In the genomic region with DNA sequence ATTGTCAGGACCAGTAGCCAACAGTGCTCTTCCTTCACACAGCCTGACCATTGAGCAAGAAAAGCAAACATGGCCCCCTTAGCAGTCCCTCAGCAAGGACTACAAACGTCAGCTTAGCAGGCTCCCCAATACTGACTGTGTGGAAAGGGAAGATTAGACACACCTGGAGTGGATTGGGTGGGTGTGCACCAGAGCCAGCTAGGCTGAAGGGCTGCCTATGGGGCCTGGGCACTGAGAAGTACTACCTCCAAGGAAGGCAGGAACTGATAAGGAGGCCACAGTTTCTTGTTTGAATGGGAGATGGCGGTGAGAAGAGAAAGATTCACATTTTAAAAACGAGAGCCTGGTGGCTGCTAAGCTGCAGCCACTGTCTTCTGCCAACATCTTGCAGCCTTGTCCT, we compare ENCODE assay signal across 15 mouse cellular contexts. TPM values are rescaled to one million over a fixed set of nuclear protein-coding genes. Genes with fewer than 3 reads are reported as not detected.
DNase-seq lines count a peak whose midpoint lies in the region; ATAC-seq and TF ChIP-seq lines count a peak whose summit lies in the region.
"Had no signal": no experiment of that assay in that cellular context is flagged by ENCODE, and none has a peak within 500 bp of the region (broad histone marks: within the 10 kb centered on the region; RNA-seq: fewer than 3 reads in every experiment).

No protein-coding gene starts in this region.

- H3K9me3 ChIP-seq in heart, embryonic 14.5 days (ENCODE audit: control insufficient read depth, low read length), result no peaks in the 10 kb centered on the region
- no peaks in the 10 kb centered on the region for H3K9me3 ChIP-seq in midbrain, embryonic 15.5 days
- H3K9me3 ChIP-seq in midbrain, embryonic 11.5 days (ENCODE audit: control insufficient read depth, low read length), result no peaks in the 10 kb centered on the region
- H3K9me3 ChIP-seq in liver, embryonic 12.5 days (replicated peaks), result no peaks in the 10 kb centered on the region
- no peaks in the 10 kb centered on the region for H3K9me3 ChIP-seq in embryonic facial prominence, embryonic 10.5 days

- ATAC-seq in heart, embryonic 14.5 days (ENCODE audit: insufficient number of reproducible peaks, insufficient read depth, low FRiP score, low read depth), result no peak
- ATAC-seq in midbrain, embryonic 15.5 days (replicated peaks), result no peak
- ATAC-seq in midbrain, embryonic 11.5 days (ENCODE audit: low FRiP score), result no peak
- ATAC-seq in liver, embryonic 12.5 days, result peak; percentile 84
- ATAC-seq: forebrain, embryonic 16.5 days had no signal

- 0 out of 2 replicates have a peak overlapping the region, but pooled peaks have one; percentile 13 for H3K9ac ChIP-seq in heart, embryonic 14.5 days (ENCODE audit: low read length)
- no peak overlapping the region for H3K9ac ChIP-seq in midbrain, embryonic 15.5 days
- H3K9ac ChIP-seq in midbrain, embryonic 11.5 days (ENCODE audit: low read length), result no peak overlapping the region
- H3K9ac ChIP-seq in liver, embryonic 12.5 days, result no peak overlapping the region
- H3K9ac ChIP-seq: hindbrain, embryonic 14.5 days had no signal

- no peak overlapping the region for H3K4me2 ChIP-seq in heart, embryonic 14.5 days (ENCODE audit: low read length)
- no peak overlapping the region for H3K4me2 ChIP-seq in midbrain, embryonic 15.5 days
- H3K4me2 ChIP-seq in midbrain, embryonic 11.5 days, result no peak overlapping the region
- H3K4me2 ChIP-seq in liver, embryonic 12.5 days, result peak overlapping the region; percentile 17; the same call in 1 of the 2 replicates
- H3K4me2 ChIP-seq: hindbrain, embryonic 14.5 days had no signal

- peak overlapping the region; percentile 85 to 86 for H3K27ac ChIP-seq in heart, embryonic 14.5 days (replicated peaks in 1 of 2; ENCODE audit: control insufficient read depth in 1 of 2, insufficient read depth in 1 of 2, low read depth in 2 of 2, low read length in 2 of 2)
- H3K27ac ChIP-seq in midbrain, embryonic 15.5 days, result peak overlapping the region; percentile 36; the same call in 1 of the 2 replicates
- H3K27ac ChIP-seq in midbrain, embryonic 11.5 days (ENCODE audit: low read depth, low read length), result no peak overlapping the region
- H3K27ac ChIP-seq in liver, embryonic 12.5 days, result peak overlapping the region; percentile 49; the same call in 1 of the 2 replicates
- no peak overlapping the region for H3K27ac ChIP-seq in layer of hippocampus, adult 2 months
- H3K27ac ChIP-seq in embryonic facial prominence, embryonic 10.5 days (replicated peaks), result no peak overlapping the region
- H3K27ac ChIP-seq: hindbrain, embryonic 14.5 days had no signal

- H3K4me3 ChIP-seq in heart, embryonic 14.5 days (ENCODE audit: control insufficient read depth in 1 of 2, insufficient read depth in 1 of 2, low read depth in 1 of 2, low read length in 2 of 2), result no peak overlapping the region
- H3K4me3 ChIP-seq in midbrain, embryonic 15.5 days, result no peak overlapping the region
- no peak overlapping the region for H3K4me3 ChIP-seq in midbrain, embryonic 11.5 days (ENCODE audit: low read depth, low read length)
- H3K4me3 ChIP-seq in liver, embryonic 12.5 days, result no peak overlapping the region
- no peak overlapping the region for H3K4me3 ChIP-seq in layer of hippocampus, adult 2 months
- no peak overlapping the region for H3K4me3 ChIP-seq in embryonic facial prominence, embryonic 10.5 days

- WGBS in heart, embryonic 14.5 days, result 31% methylated on average over 3 of the region's 3 CpGs
- 83% methylated on average over 3 of the region's 3 CpGs for WGBS in midbrain, embryonic 15.5 days
- 72% methylated on average over 3 of the region's 3 CpGs for WGBS in midbrain, embryonic 11.5 days
- WGBS in liver, embryonic 12.5 days (ENCODE audit: insufficient replicate concordance), result 14% methylated on average over 3 of the region's 3 CpGs
- 79% methylated on average over 3 of the region's 3 CpGs for WGBS in embryonic facial prominence, embryonic 10.5 days

- DNase-seq in heart, adult 8-10 months (ENCODE audit: low spot score), result no peak
- no peak for DNase-seq in midbrain, embryonic 11.5 days (ENCODE audit: low spot score, missing footprints)
- DNase-seq in layer of hippocampus, adult 2 months (ENCODE audit: low spot score in 2 of 2), result no peak
- no peak for DNase-seq in embryonic facial prominence, embryonic 10.5 days (ENCODE audit: low spot score)
- DNase-seq: cerebellum, adult 11-12 months; gastrocnemius, postnatal 14 days; kidney, adult 8-10 months; lung, adult 18-20 months; lung, postnatal 4 days; right cerebral cortex, postnatal 25 days had no signal

- H3K27me3 ChIP-seq in heart, embryonic 14.5 days (ENCODE audit: control insufficient read depth, insufficient read depth, low read length), result no peaks in the 10 kb centered on the region
- H3K27me3 ChIP-seq in midbrain, embryonic 15.5 days (replicated peaks), result no peaks in the 10 kb centered on the region
- no peaks in the 10 kb centered on the region for H3K27me3 ChIP-seq in midbrain, embryonic 11.5 days (ENCODE audit: control insufficient read depth, insufficient read depth, low read length)
- H3K27me3 ChIP-seq in liver, embryonic 12.5 days (replicated peaks), result no peaks in the 10 kb centered on the region
- H3K27me3 ChIP-seq in embryonic facial prominence, embryonic 10.5 days (replicated peaks; ENCODE audit: low read depth, poor library complexity, severe bottlenecking), result no peaks in the 10 kb centered on the region

- H3K4me1 ChIP-seq in heart, embryonic 14.5 days (ENCODE audit: control insufficient read depth in 2 of 2, insufficient read depth in 2 of 2, low read length in 2 of 2), result peaks cover 16 to 39% of the 10 kb centered on the region in 2 experiments
- no peaks in the 10 kb centered on the region for H3K4me1 ChIP-seq in midbrain, embryonic 15.5 days
- no peaks in the 10 kb centered on the region for H3K4me1 ChIP-seq in midbrain, embryonic 11.5 days (ENCODE audit: control insufficient read depth, insufficient read depth, low read length)
- H3K4me1 ChIP-seq in liver, embryonic 12.5 days, result peaks cover 18% of the 10 kb centered on the region
- H3K4me1 ChIP-seq in embryonic facial prominence, embryonic 10.5 days, result no peaks in the 10 kb centered on the region; the same call in 1 of the 2 replicates

- H3K36me3 ChIP-seq in heart, embryonic 14.5 days (ENCODE audit: control insufficient read depth, insufficient read depth, low read length), result peaks cover 35% of the 10 kb centered on the region
- H3K36me3 ChIP-seq in midbrain, embryonic 15.5 days (replicated peaks), result peaks cover 8% of the 10 kb centered on the region; the same call in 1 of the 2 replicates
- peaks cover 16% of the 10 kb centered on the region for H3K36me3 ChIP-seq in midbrain, embryonic 11.5 days (ENCODE audit: control insufficient read depth, insufficient read depth, low read length)
- peaks cover 34% of the 10 kb centered on the region for H3K36me3 ChIP-seq in liver, embryonic 12.5 days
- H3K36me3 ChIP-seq in embryonic facial prominence, embryonic 10.5 days (replicated peaks), result peaks cover 57% of the 10 kb centered on the region

- no peak for TF ChIP-seq CTCF in layer of hippocampus, adult 2 months (conservative IDR thresholded peaks at IDR 0.05)

RNA-seq across cellular contexts. Expression of gene Ppif, which starts 26.4 kb away (rescaled TPM):
- polyA plus RNA-seq in heart, embryonic 14.5 days (2014; fragmentation: Nextera tagmentation; extraction: Ambion mirVana), result 99.2 and 105 TPM in 2 replicates
- total RNA-seq in heart, adult 8-10 months (2022), result 100 to 1,000 TPM; 300 to 329 (median 307) TPM
- 30.6 and 32.0 TPM in 2 replicates for polyA plus RNA-seq in midbrain, embryonic 15.5 days (2015; fragmentation: Nextera tagmentation; extraction: Ambion mirVana)
- 36.2 and 37.4 TPM in 2 replicates for polyA plus RNA-seq in midbrain, embryonic 11.5 days (2014; fragmentation: Nextera tagmentation; extraction: Ambion mirVana)
- 46.8 and 48.4 TPM in 2 replicates for polyA plus RNA-seq in liver, embryonic 12.5 days (2016; fragmentation: Nextera tagmentation; extraction: Ambion mirVana)
- total RNA-seq in layer of hippocampus, adult 2 months (2021), result 10 to 100 TPM; 27.4 to 34.2 TPM
- polyA plus RNA-seq in embryonic facial prominence, embryonic 10.5 days (2016; fragmentation: Nextera tagmentation; extraction: Ambion mirVana), result 76.6 and 77.0 TPM in 2 replicates

Comparison
In these comparisons a context has a peak if more than half of its experiments do, and no peak if none do; other contexts are left out.
1. H3K27ac ChIP-seq: peak in heart, embryonic 14.5 days (2 of 2), midbrain, embryonic 15.5 days (single experiment) and liver, embryonic 12.5 days (single experiment); none in midbrain, embryonic 11.5 days (single experiment), layer of hippocampus, adult 2 months (single experiment) and embryonic facial prominence, embryonic 10.5 days (single experiment).